Mouse (Mus musculus) heart, postnatal 0 days (tissue): ENCODE data around the gene Wipf2. TPM values are rescaled to one million over a fixed set of nuclear protein-coding genes. Genes with fewer than 3 reads are reported as not detected.
A peak's percentile ranks its signal among the peaks of the same experiment; 100 is the strongest.
"Not testable (repeated sequence)": the region's sequence is repeated elsewhere in the genome, so short reads cannot be mapped to it uniquely, and the experiment has no call there.

ENCODE experiments used
- ATAC-seq: fragments of 200-750 bp; cut with Nextera tagmentation; 2 replicates; pipeline ENCODE4 v1.8.0; 2017; ENCODE audit warnings: low read depth, moderate number of reproducible peaks, moderate library complexity; ENCODE audit not compliant: insufficient read depth
- DNase-seq: peaks from one replicate; pipeline ENCODE4 v3.0.0-alpha.2; 2016; ENCODE audit warnings: low spot score
- H3K27ac ChIP-seq: fragments of 300-500 bp; sonication (generic); 2 replicates; pipeline ENCODE4 v1.5.1; 2014; ENCODE audit warnings: low read depth, mild to moderate bottlenecking
- H3K27me3 ChIP-seq: fragments of 300-500 bp; sonication (generic); 2 replicates; pipeline ENCODE4 v1.6.1; 2014; ENCODE audit warnings: low read length, mixed read lengths; ENCODE audit not compliant: control insufficient read depth, insufficient read depth
- H3K36me3 ChIP-seq: fragments of 300-500 bp; sonication (generic); replicated peaks from 2 replicates; pipeline ENCODE4 v1.6.1; 2014; ENCODE audit warnings: low read length, mixed read lengths; ENCODE audit not compliant: control insufficient read depth, insufficient read depth
- H3K4me1 ChIP-seq: fragments of 300-500 bp; sonication (generic); 2 replicates; pipeline ENCODE4 v1.6.1; 2014; ENCODE audit warnings: antibody characterized with exemption; ENCODE audit not compliant: control insufficient read depth, insufficient read depth
- H3K4me2 ChIP-seq: fragments of 300-500 bp; sonication (generic); 2 replicates; pipeline ENCODE4 v1.6.1; 2014; ENCODE audit warnings: low read depth, mild to moderate bottlenecking, low read length, moderate library complexity
- H3K4me3 ChIP-seq: fragments of 300-500 bp; sonication (generic); 2 replicates; pipeline ENCODE4 v1.5.1; 2014; ENCODE audit warnings: low read depth, low read length
- H3K9ac ChIP-seq: fragments of 300-500 bp; sonication (generic); replicated peaks from 2 replicates; pipeline ENCODE4 v1.6.1; 2014; ENCODE audit warnings: low read depth, low read length, mixed read lengths
- H3K9me3 ChIP-seq: fragments of 300-500 bp; sonication (generic); replicated peaks from 2 replicates; pipeline ENCODE4 v1.6.1; 2016; ENCODE audit warnings: low read length; ENCODE audit not compliant: control insufficient read depth
- CTCF ChIP-seq: IDR thresholded peaks from 2 replicates; pipeline ENCODE4 v1.5.1; 2016; ENCODE audit warnings: antibody characterized with exemption, control low read depth, low read depth
- EP300 ChIP-seq: IDR thresholded peaks from 2 replicates; pipeline ENCODE4 v1.6.1; 2016; ENCODE audit warnings: antibody characterized with exemption, low read depth
- WGBS: fragments of 180-500 bp; shearing (Covaris S2); extraction: QIAGEN DNeasy Blood & Tissue Kit; methylation state at CpG from one replicate; pipeline ENCODE4 v1.1.7; 2014; 5-methylcytosine and 5-hydroxymethylcytosine counted together
- polyA plus RNA-seq: library from polyadenylated mRNA; unstranded; fragments of >200 nt; fragmentation: Nextera tagmentation; extraction: Ambion mirVana; gene quantifications from 2 replicates; pipeline ENCODE4 v1.2.1, GENCODE M21; 2015
- total RNA-seq: library from RNA; depleted of rRNA; stranded (reverse); fragments of >200 nt; gene quantifications from 2 replicates; pipeline ENCODE4 v1.2.3, GENCODE M21; 2014; ENCODE audit warnings: low replicate concordance

Gene Wipf2
- total and polyA plus RNA-seq, 2 experiments from 2014 or later: 1.8 to 6.2 TPM

- not testable (repeated sequence) for H3K4me3 ChIP-seq, H3K27ac ChIP-seq, H3K9me3 ChIP-seq, H3K27me3 ChIP-seq, H3K4me2 ChIP-seq, ATAC-seq, H3K9ac ChIP-seq, DNase-seq, H3K4me1 ChIP-seq
- 95% methylated on average over 3 of the region's 3 CpGs for WGBS
- peaks cover 24% of the 10 kb centered on the region for H3K36me3 ChIP-seq
- TF ChIP-seq CTCF: peak; percentile 35
Measured at GRCm38 (mm10) chr11:98916376-98916775, 52.9 kb downstream of the Wipf2 start.

- Histone ChIP-seq H3K9me3 (no peaks in the 10 kb centered on the region), H3K4me2 (no peak overlapping the region), H3K36me3 (peaks cover 17% of the 10 kb centered on the region), H3K27ac (peak overlapping the region; percentile 66), H3K9ac (0 out of 2 replicates have a peak overlapping the region, but pooled peaks have one; percentile 13), H3K4me3 (no peak overlapping the region), H3K27me3 (no peaks in the 10 kb centered on the region), H3K4me1 (no peaks in the 10 kb centered on the region; the same call in 1 of the 2 replicates)
- WGBS: 35% methylated on average over 13 of the region's 13 CpGs
- DNase-seq: peak; percentile 66
- TF ChIP-seq EP300: no peak
- ATAC-seq: peak; percentile 61
Measured at GRCm38 (mm10) chr11:98917428-98918005, 54.1 kb downstream of the Wipf2 start.

GRCm38 (mm10) chr11:98918231-98918630 lies 54.8 kb downstream of the Wipf2 start:
- no peak overlapping the region for H3K4me2 ChIP-seq
- WGBS: 52% methylated on average over 9 of the region's 9 CpGs

GRCm38 (mm10) chr11:98919009-98919408 lies 55.6 kb downstream of the Wipf2 start:
- Histone ChIP-seq H3K27ac (no peak overlapping the region), H3K9ac (no peak overlapping the region), H3K4me1 (no peaks in the 10 kb centered on the region; the same call in 1 of the 2 replicates), H3K4me2 (no peak overlapping the region), H3K36me3 (peaks cover 13% of the 10 kb centered on the region), H3K27me3 (no peaks in the 10 kb centered on the region), H3K4me3 (no peak overlapping the region), H3K9me3 (no peaks in the 10 kb centered on the region)
- DNase-seq (no peak), ATAC-seq (no peak)
- 92% methylated on average over 11 of the region's 11 CpGs for WGBS
- TF ChIP-seq EP300 (no peak), CTCF (no peak)

More at GRCm38 (mm10) chr11:98918231-98918630, 54.8 kb downstream of the Wipf2 start:
- DNase-seq (peak; percentile 13), ATAC-seq (peak; percentile 34; the same call in 1 of the 2 replicates)
- H3K27me3 ChIP-seq: no peaks in the 10 kb centered on the region
- H3K27ac ChIP-seq: peak overlapping the region; percentile 66
- 0 out of 2 replicates have a peak overlapping the region, but pooled peaks have one; percentile 13 for H3K9ac ChIP-seq
- H3K4me3 ChIP-seq: no peak overlapping the region
- TF ChIP-seq CTCF (no peak), EP300 (0 out of 2 replicates have a peak, but pooled peaks have one; percentile 1)
- no peaks in the 10 kb centered on the region for H3K9me3 ChIP-seq
- H3K4me1 ChIP-seq: no peaks in the 10 kb centered on the region; the same call in 1 of the 2 replicates
- peaks cover 13% of the 10 kb centered on the region for H3K36me3 ChIP-seq

DNA sequence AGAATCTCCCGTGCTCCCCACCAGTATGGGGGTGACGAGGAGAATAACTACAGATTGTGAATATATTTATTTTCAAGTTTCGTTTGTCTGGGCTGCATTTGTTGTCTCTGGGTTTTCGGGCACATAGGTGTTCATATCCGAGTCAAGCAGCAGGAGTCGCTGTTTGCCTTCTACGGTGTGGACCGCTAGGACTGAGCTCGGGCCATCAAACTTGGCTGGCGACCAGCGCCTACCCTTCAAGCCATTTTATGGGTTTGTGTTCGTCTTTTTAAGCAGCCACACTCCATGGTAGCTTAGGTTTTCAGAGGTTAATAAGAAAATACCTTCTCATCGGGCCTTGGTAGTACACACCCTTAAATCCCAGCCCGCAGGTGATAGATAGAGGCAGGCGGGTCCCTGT lies 58.4 kb downstream of the Wipf2 start:
- not testable (repeated sequence) for H3K9me3 ChIP-seq, H3K27me3 ChIP-seq, H3K27ac ChIP-seq, H3K4me2 ChIP-seq, H3K9ac ChIP-seq, H3K4me3 ChIP-seq
- peak; percentile 61 for TF ChIP-seq CTCF
- DNase-seq (peak; percentile 36), ATAC-seq (peak; percentile 37; the same call in 1 of the 2 replicates)
- WGBS: 39% methylated on average over 15 of the region's 15 CpGs
- peaks cover 13% of the 10 kb centered on the region; the same call in 1 of the 2 replicates for H3K36me3 ChIP-seq
- H3K4me1 ChIP-seq: peaks cover 24% of the 10 kb centered on the region

GRCm38 (mm10) chr11:98922307-98922706 lies 58.9 kb downstream of the Wipf2 start:
- 47% methylated on average over 10 of the region's 10 CpGs for WGBS

DNA sequence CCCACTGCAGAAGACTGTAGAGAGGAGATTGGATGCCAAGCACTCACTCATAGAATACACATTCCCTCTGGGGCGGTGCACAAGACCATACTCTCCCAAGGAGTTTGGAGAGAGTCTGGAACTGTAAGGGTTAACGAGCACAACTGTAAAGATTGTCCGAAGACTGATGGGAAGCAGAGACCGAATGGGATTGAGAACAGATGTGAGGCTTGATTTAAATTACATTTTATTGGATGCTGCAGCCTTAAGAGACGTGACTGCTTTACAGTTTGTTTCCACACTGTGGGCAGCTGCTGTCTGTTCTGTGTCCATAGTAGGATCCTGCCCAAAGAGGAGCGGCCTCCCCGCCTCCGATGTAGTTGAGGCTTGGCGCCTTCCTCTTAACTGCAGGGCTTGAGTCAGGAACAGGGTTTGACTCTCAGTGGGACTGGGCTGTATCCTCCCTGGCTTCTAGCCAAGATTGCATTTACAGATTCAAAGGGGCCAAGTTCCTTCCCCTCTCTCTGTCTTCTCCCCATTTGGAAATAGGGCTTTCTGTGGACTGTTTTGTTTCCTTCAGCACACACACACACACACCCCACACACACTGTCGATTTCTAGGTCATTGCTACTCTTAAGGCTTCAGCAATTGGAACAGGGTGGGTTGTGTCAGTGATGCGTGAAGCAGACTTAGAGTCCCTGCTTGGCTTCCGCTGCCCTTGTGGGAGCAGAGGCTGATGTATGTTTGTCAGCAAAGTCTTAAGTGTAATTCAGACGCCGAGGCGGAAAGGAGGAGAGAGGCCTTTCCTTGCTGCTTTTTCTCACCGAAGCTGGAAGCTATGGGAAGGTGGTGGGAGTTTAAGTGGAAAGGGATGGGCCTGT lies 59.6 kb downstream of the Wipf2 start:
- not testable (repeated sequence) for H3K4me3 ChIP-seq, DNase-seq, H3K9ac ChIP-seq, H3K9me3 ChIP-seq, H3K4me2 ChIP-seq, ATAC-seq, H3K27me3 ChIP-seq
- H3K4me1 ChIP-seq: peaks cover 33% of the 10 kb centered on the region
- WGBS: 58% methylated on average over 16 of the region's 16 CpGs
- H3K27ac ChIP-seq: peak overlapping the region; percentile 37
- H3K36me3 ChIP-seq: peaks cover 13% of the 10 kb centered on the region; the same call in 1 of the 2 replicates

More at GRCm38 (mm10) chr11:98922307-98922706, 58.9 kb downstream of the Wipf2 start:
- Histone ChIP-seq H3K36me3 (peaks cover 13% of the 10 kb centered on the region; the same call in 1 of the 2 replicates), H3K4me1 (peaks cover 25% of the 10 kb centered on the region), H3K27ac (peak overlapping the region; percentile 37; the same call in 1 of the 2 replicates)
- peak; percentile 54; the same call in 1 of the 2 replicates for ATAC-seq
- not testable (repeated sequence) for H3K4me3 ChIP-seq, H3K27me3 ChIP-seq, H3K9me3 ChIP-seq, H3K9ac ChIP-seq, H3K4me2 ChIP-seq
- TF ChIP-seq CTCF: peak; percentile 88
- peak; percentile 51 for DNase-seq
